Mouse (Mus musculus) erythroblast, embryonic 14.5 days (primary cell): ENCODE results near the gene D17Wsu92e. TPM values are rescaled to one million over a fixed set of nuclear protein-coding genes. Genes with fewer than 3 reads are reported as not detected.

Experiments used
- H3K27me3 ChIP-seq: 2 replicates; pipeline ENCODE4 v1.6.1; 2012; ENCODE audit warnings: inconsistent platforms; ENCODE audit not compliant: control insufficient read depth
- H3K36me3 ChIP-seq: 2 replicates; pipeline ENCODE4 v1.6.1; 2012; ENCODE audit warnings: mild to moderate bottlenecking, inconsistent platforms; ENCODE audit not compliant: control insufficient read depth
- H3K4me1 ChIP-seq: 2 replicates; pipeline ENCODE4 v1.6.1; 2012; ENCODE audit warnings: inconsistent platforms; ENCODE audit not compliant: control insufficient read depth
- H3K4me3 ChIP-seq: replicated peaks from 2 replicates; pipeline ENCODE3; 2012; ENCODE audit warnings: moderate library complexity, mild to moderate bottlenecking, inconsistent platforms
- H3K9me3 ChIP-seq: 2 replicates; pipeline ENCODE4 v1.6.1; 2012; ENCODE audit warnings: low read length, inconsistent platforms, mixed read lengths; ENCODE audit not compliant: control insufficient read depth
- GATA1 ChIP-seq: IDR thresholded peaks from 2 replicates; pipeline ENCODE4 v1.6.1; 2012; ENCODE audit warnings: low read length, inconsistent platforms, mixed read lengths
- TAL1 ChIP-seq: IDR thresholded peaks from 3 replicates; pipeline ENCODE4 v1.6.1; 2012; ENCODE audit warnings: low read length, inconsistent platforms, mixed read lengths
- polyA plus RNA-seq: library from polyadenylated mRNA; stranded (reverse); fragments of >175 nt; gene quantifications from 2 replicates; pipeline ENCODE4 v1.2.3, GENCODE M21; 2012

Gene D17Wsu92e
- polyA plus RNA-seq, 1 experiment = 13.7 TPM

- TF ChIP-seq TAL1 (no peak), GATA1 (no peak)
- Histone ChIP-seq H3K9me3 (no peaks in the 10 kb centered on the region), H3K36me3 (peaks cover 25% of the 10 kb centered on the region), H3K4me3 (no peak overlapping the region), H3K4me1 (peaks cover 43% of the 10 kb centered on the region), H3K27me3 (no peaks in the 10 kb centered on the region)
Observed at GRCm38 (mm10) chr17:27807542-27808078, 12.8 kb downstream of the D17Wsu92e start.

- peaks cover 3% of the 10 kb centered on the region for H3K36me3 ChIP-seq
- TF ChIP-seq GATA1 = no peak
- TF ChIP-seq TAL1 = no peak
- no peak overlapping the region for H3K4me3 ChIP-seq
- H3K27me3 ChIP-seq = no peaks in the 10 kb centered on the region
- H3K9me3 ChIP-seq = no peaks in the 10 kb centered on the region
- peaks cover 36% of the 10 kb centered on the region for H3K4me1 ChIP-seq
Observed at GRCm38 (mm10) chr17:27804803-27805770, 15.4 kb downstream of the D17Wsu92e start.

GRCm38 (mm10) chr17:27804156-27804690, 16.2 kb downstream of the D17Wsu92e start:
- no peak overlapping the region for H3K4me3 ChIP-seq
- peaks cover 41% of the 10 kb centered on the region for H3K4me1 ChIP-seq
- H3K36me3 ChIP-seq = peaks cover 7% of the 10 kb centered on the region
- TF ChIP-seq GATA1 = no peak
- TF ChIP-seq TAL1 = no peak
- no peaks in the 10 kb centered on the region for H3K27me3 ChIP-seq
- H3K9me3 ChIP-seq = no peaks in the 10 kb centered on the region

GRCm38 (mm10) chr17:27803752-27804151, 16.7 kb downstream of the D17Wsu92e start:
- TF ChIP-seq TAL1 = no peak
- TF ChIP-seq GATA1 = no peak
- Histone ChIP-seq H3K4me3 (no peak overlapping the region), H3K27me3 (no peaks in the 10 kb centered on the region), H3K9me3 (no peaks in the 10 kb centered on the region), H3K36me3 (peaks cover 9% of the 10 kb centered on the region), H3K4me1 (peaks cover 45% of the 10 kb centered on the region)

- Histone ChIP-seq H3K4me1 (peaks cover 63% of the 10 kb centered on the region), H3K27me3 (no peaks in the 10 kb centered on the region), H3K9me3 (no peaks in the 10 kb centered on the region), H3K4me3 (no peak overlapping the region), H3K36me3 (peaks cover 16% of the 10 kb centered on the region)
- no peak for TF ChIP-seq TAL1
- no peak for TF ChIP-seq GATA1
Observed at GRCm38 (mm10) chr17:27800710-27801648, 19.5 kb downstream of the D17Wsu92e start.

GRCm38 (mm10) chr17:27799771-27800584, 20.5 kb downstream of the D17Wsu92e start:
- H3K4me3 ChIP-seq = no peak overlapping the region
- H3K27me3 ChIP-seq = no peaks in the 10 kb centered on the region
- H3K4me1 ChIP-seq = peaks cover 58% of the 10 kb centered on the region
- H3K9me3 ChIP-seq = no peaks in the 10 kb centered on the region
- H3K36me3 ChIP-seq = peaks cover 22% of the 10 kb centered on the region
- no peak for TF ChIP-seq GATA1
- TF ChIP-seq TAL1 = no peak

GRCm38 (mm10) chr17:27797341-27797872, 23.0 kb downstream of the D17Wsu92e start:
- H3K36me3 ChIP-seq = peaks cover 40% of the 10 kb centered on the region
- H3K9me3 ChIP-seq = no peaks in the 10 kb centered on the region
- TF ChIP-seq GATA1 (no peak), TAL1 (no peak)
- no peaks in the 10 kb centered on the region for H3K27me3 ChIP-seq
- H3K4me1 ChIP-seq = peaks cover 49% of the 10 kb centered on the region
- no peak overlapping the region for H3K4me3 ChIP-seq

- no peaks in the 10 kb centered on the region for H3K9me3 ChIP-seq
- TF ChIP-seq GATA1 (no peak), TAL1 (no peak)
- H3K4me3 ChIP-seq = no peak overlapping the region
- H3K4me1 ChIP-seq = peaks cover 49% of the 10 kb centered on the region
- H3K36me3 ChIP-seq = peaks cover 40% of the 10 kb centered on the region
- H3K27me3 ChIP-seq = no peaks in the 10 kb centered on the region
Observed at GRCm38 (mm10) chr17:27796780-27797179, 23.7 kb downstream of the D17Wsu92e start.
